Mouse (Mus musculus): Measurements from ENCODE around the gene Trp53. TPM values are rescaled to one million over a fixed set of nuclear protein-coding genes. Genes with fewer than 3 reads are reported as not detected.
A peak's percentile ranks its signal among the peaks of the same experiment; 100 is the strongest.
"Not testable (repeated sequence)": the region's sequence is repeated elsewhere in the genome, so short reads cannot be mapped to it uniquely, and the experiment has no call there.

Trp53 gene
- total RNA-seq, 2 experiments from 2014 or later = 41.6 to 46.1 TPM

- no peak for DNase-seq
Observed at GRCm38 (mm10) chr11:69601768-69602167, 21.6 kb downstream of the Trp53 start.

- DNase-seq = peak; percentile 36
Observed at GRCm38 (mm10) chr11:69603516-69603915, 23.4 kb downstream of the Trp53 start.

- no peak for DNase-seq
Observed at GRCm38 (mm10) chr11:69604347-69604746, 24.2 kb downstream of the Trp53 start.

- peak; percentile 28 for DNase-seq
Observed at GRCm38 (mm10) chr11:69604795-69605664, 24.9 kb downstream of the Trp53 start.

- DNase-seq = peak; percentile 79
Observed at GRCm38 (mm10) chr11:69605726-69606490, 25.7 kb downstream of the Trp53 start, which contains the start of gene Atp1b2. TSS of gene Atp1b2 (minus strand) at chr11:69605942.

- no peak for DNase-seq
Observed at GRCm38 (mm10) chr11:69606491-69606795, 26.3 kb downstream of the Trp53 start.

- DNase-seq = no peak
Observed at GRCm38 (mm10) chr11:69606832-69607231, 26.7 kb downstream of the Trp53 start.

GRCm38 (mm10) chr11:69608525-69608924 is 28.4 kb downstream of the Trp53 start:
- no peak for DNase-seq

- DNase-seq = no peak
Observed at GRCm38 (mm10) chr11:69609416-69609815, 29.3 kb downstream of the Trp53 start.

- DNase-seq = no peak
Observed at GRCm38 (mm10) chr11:69610899-69611298, 30.7 kb downstream of the Trp53 start.

- DNase-seq = peak; percentile 94
Observed at GRCm38 (mm10) chr11:69613553-69614256, 33.5 kb downstream of the Trp53 start.

GRCm38 (mm10) chr11:69614257-69614588 is 34.1 kb downstream of the Trp53 start:
- not testable (repeated sequence) for DNase-seq

- DNase-seq = no peak
Observed at GRCm38 (mm10) chr11:69616781-69617180, 36.6 kb downstream of the Trp53 start.

GRCm38 (mm10) chr11:69617805-69618204 is 37.6 kb downstream of the Trp53 start, which contains the start of gene Shbg:
TSS of gene Shbg (minus strand) at chr11:69617905.
- DNase-seq = no peak

GRCm38 (mm10) chr11:69620394-69621081 is 40.4 kb downstream of the Trp53 start:
- DNase-seq = no peak

GRCm38 (mm10) chr11:69621571-69622268 is 41.6 kb downstream of the Trp53 start, which contains the start of gene Sat2:
TSS of gene Sat2 (plus strand) at chr11:69622024.
- peak; percentile 63 for DNase-seq

- DNase-seq = no peak
Observed at GRCm38 (mm10) chr11:69622406-69622805, 42.2 kb downstream of the Trp53 start.

GRCm38 (mm10) chr11:69623006-69623405 is 42.8 kb downstream of the Trp53 start:
- DNase-seq = no peak

- not testable (repeated sequence) for DNase-seq
Observed at GRCm38 (mm10) chr11:69624339-69624738, 44.2 kb downstream of the Trp53 start.

- DNase-seq = peak; percentile 78
Observed at GRCm38 (mm10) chr11:69628286-69628685, 48.1 kb downstream of the Trp53 start.

GRCm38 (mm10) chr11:69629802-69630201 is 49.6 kb downstream of the Trp53 start:
- no peak for DNase-seq
